Mouse (Mus musculus) CH12.LX (cell line): ENCODE measurements around the gene Cyp2c69. TPM values are rescaled to one million over a fixed set of nuclear protein-coding genes. Genes with fewer than 3 reads are reported as not detected.
"Not testable (repeated sequence)": the region's sequence is repeated elsewhere in the genome, so short reads cannot be mapped to it uniquely, and the experiment has no call there.

Source experiments
- DNase-seq: peaks from one replicate; pipeline ENCODE4 v3.0.0-alpha.2; 2013; ENCODE audit errors: extremely low read depth
- H3K27ac ChIP-seq: 2 replicates; pipeline ENCODE4 v1.5.1; 2012; ENCODE audit warnings: low read depth, mild to moderate bottlenecking, control low read depth, moderate library complexity; ENCODE audit not compliant: insufficient read depth
- H3K27me3 ChIP-seq: replicated peaks from 2 replicates; pipeline ENCODE3; 2012; ENCODE audit warnings: inconsistent platforms
- H3K36me3 ChIP-seq, 2 experiments: replicated peaks in 1 of 2; 2 replicates each; pipeline versions ENCODE3 to v1.6.1; 2012; ENCODE audit warnings: inconsistent platforms in 1 of 2, low read length in 1 of 2, mild to moderate bottlenecking in 1 of 2, mixed read lengths in 1 of 2, moderate library complexity in 1 of 2; ENCODE audit not compliant: control insufficient read depth in 1 of 2, insufficient read depth in 1 of 2
- H3K4me1 ChIP-seq, 2 experiments: 2 replicates each; pipeline ENCODE4 v1.6.1; 2012; ENCODE audit warnings: inconsistent platforms in 1 of 2, moderate library complexity in 1 of 2; ENCODE audit not compliant: insufficient read depth in 2 of 2, control insufficient read depth in 1 of 2
- H3K4me2 ChIP-seq: 2 replicates; pipeline ENCODE4 v1.6.1; 2012; ENCODE audit warnings: low read depth, mild to moderate bottlenecking, control low read depth; ENCODE audit not compliant: poor library complexity, insufficient read depth, severe bottlenecking
- H3K4me3 ChIP-seq, 3 experiments: fragments of 150-350 bp in 1 of 3; sonication (generic) in 1 of 3; replicated peaks in 1 of 3; 2 replicates each; pipeline versions ENCODE3 to v1.5.1; 2011 to 2012; ENCODE audit warnings: low read depth in 2 of 3, low read length in 2 of 3, mild to moderate bottlenecking in 2 of 3, moderate library complexity in 2 of 3, control low read depth in 1 of 3, improper control_type of control experiment in 1 of 3, inconsistent platforms in 1 of 3, mixed read lengths in 1 of 3; ENCODE audit not compliant: poor library complexity in 1 of 3
- H3K79me2 ChIP-seq: replicated peaks from 2 replicates; pipeline ENCODE4 v1.6.1; 2012; ENCODE audit warnings: mild to moderate bottlenecking, moderate library complexity; ENCODE audit not compliant: control insufficient read depth, poor library complexity, insufficient read depth, severe bottlenecking; ENCODE audit errors: extremely low read depth
- H3K9ac ChIP-seq: 2 replicates; pipeline ENCODE4 v1.6.1; 2012; ENCODE audit warnings: low read depth, mild to moderate bottlenecking, control low read depth, moderate library complexity; ENCODE audit not compliant: insufficient read depth
- H3K9me3 ChIP-seq: replicated peaks from 2 replicates; pipeline ENCODE3; 2012; ENCODE audit warnings: low read length, inconsistent platforms, mixed read lengths
- CHD1 ChIP-seq: IDR thresholded peaks from 2 replicates; pipeline ENCODE4 v1.6.1; 2012; ENCODE audit warnings: low read depth, low read length, improper control_type of control experiment, inconsistent platforms
- CTCF ChIP-seq, 2 experiments: IDR thresholded peaks in 1 of 2; conservative IDR thresholded peaks in 1 of 2; 2 replicates each; pipeline ENCODE4 v1.5.1; 2011 to 2012; ENCODE audit warnings: low read depth in 2 of 2, low read length in 2 of 2, improper control_type of control experiment in 1 of 2, inconsistent platforms in 1 of 2, mild to moderate bottlenecking in 1 of 2, moderate library complexity in 1 of 2
- ELF1 ChIP-seq: IDR thresholded peaks from 2 replicates; pipeline ENCODE4 v1.6.1; 2014; ENCODE audit warnings: low read depth, mild to moderate bottlenecking, inconsistent platforms, low read length, improper control_type of control experiment
- MXI1 ChIP-seq: IDR thresholded peaks from 2 replicates; pipeline ENCODE4 v1.6.1; 2011; ENCODE audit warnings: mild to moderate bottlenecking, low read depth, low read length, improper control_type of control experiment
- MYC ChIP-seq: IDR thresholded peaks from 2 replicates; pipeline ENCODE4 v1.6.1; 2011; ENCODE audit warnings: low read depth, mild to moderate bottlenecking, improper control_type of control experiment, low read length
- NELFE ChIP-seq: IDR thresholded peaks from 2 replicates; pipeline ENCODE4 v1.6.1; 2011; ENCODE audit warnings: low read depth, low read length, improper control_type of control experiment
- RAD21 ChIP-seq: IDR thresholded peaks from 2 replicates; pipeline ENCODE4 v1.6.1; 2011; ENCODE audit warnings: low read depth, mild to moderate bottlenecking, low read length, improper control_type of control experiment, moderate library complexity
- SMC3 ChIP-seq: IDR thresholded peaks from 2 replicates; pipeline ENCODE4 v1.6.1; 2011; ENCODE audit warnings: low read depth, low read length, improper control_type of control experiment
- TCF12 ChIP-seq: IDR thresholded peaks from 2 replicates; pipeline ENCODE4 v1.6.1; 2014; ENCODE audit warnings: low read depth, mild to moderate bottlenecking, inconsistent platforms, low read length, improper control_type of control experiment
- USF1 ChIP-seq: IDR thresholded peaks from 2 replicates; pipeline ENCODE4 v1.6.1; 2014; ENCODE audit warnings: low read depth, mild to moderate bottlenecking, inconsistent platforms, low read length, improper control_type of control experiment
- ZKSCAN1 ChIP-seq: IDR thresholded peaks from 2 replicates; pipeline ENCODE4 v1.6.1; 2012; ENCODE audit warnings: low read depth, inconsistent platforms, low read length, improper control_type of control experiment, borderline replicate concordance
- ZMIZ1 ChIP-seq: IDR thresholded peaks from 2 replicates; pipeline ENCODE4 v1.6.1; 2012; ENCODE audit warnings: low read depth, mild to moderate bottlenecking, inconsistent platforms, low read length, improper control_type of control experiment
- ZNF384 ChIP-seq: IDR thresholded peaks from 2 replicates; pipeline ENCODE4 v1.6.1; 2012; ENCODE audit warnings: low read depth, low read length, improper control_type of control experiment, inconsistent platforms
- dilution Hi-C: fragments of 300-500 bp; cut with MboI; formaldehyde crosslinking; loops from 2 replicates; pipeline ENCODE4 v1.14.3; 2020; ENCODE audit warnings: low sequenced_read_pairs; ENCODE audit not compliant: extremely low pct_unique_long_range_greater_than_20kb, extremely low pct_ligation_motif_present
- in situ Hi-C: fragments of 300-500 bp; cut with MboI; formaldehyde crosslinking; loops from 3 replicates; pipeline ENCODE4 v1.14.3; 2019; ENCODE audit warnings: low sequenced_read_pairs, low pct_ligation_motif_present, low pct_unique_long_range_greater_than_20kb, mixed read lengths
- polyA plus RNA-seq: library from polyadenylated mRNA; unstranded; fragments of >175 nt; gene quantifications from 2 replicates; pipeline ENCODE4 v1.2.1, GENCODE M21; 2012; ENCODE audit warnings: low read depth; ENCODE audit not compliant: insufficient read length
- total RNA-seq, 2 experiments: library from RNA; depleted of rRNA; stranded (reverse); fragments of 300-350 nt in 1 of 2; fragments of >200 nt in 1 of 2; gene quantifications; 2 replicates each; pipeline ENCODE4 v1.2.3; 2012 to 2014

Gene Cyp2c69
- not detected in 2 replicates for total RNA-seq (2012; rRNA removed)
- not detected in 2 replicates for total RNA-seq (2014; rRNA removed)
- not detected in 2 replicates for polyA plus RNA-seq

GRCm38 (mm10) chr19:39886699-39887098 lies at the start of gene Cyp2c69:
TSS of gene Cyp2c69 (minus strand) at chr19:39886799.
- H3K36me3 ChIP-seq, H3K79me2 ChIP-seq, in situ Hi-C loops, H3K4me2 ChIP-seq, H3K4me3 ChIP-seq, dilution Hi-C loops, H3K4me1 ChIP-seq, H3K9ac ChIP-seq, H3K27me3 ChIP-seq, DNase-seq, H3K9me3 ChIP-seq, H3K27ac ChIP-seq: not testable (repeated sequence)

DNA sequence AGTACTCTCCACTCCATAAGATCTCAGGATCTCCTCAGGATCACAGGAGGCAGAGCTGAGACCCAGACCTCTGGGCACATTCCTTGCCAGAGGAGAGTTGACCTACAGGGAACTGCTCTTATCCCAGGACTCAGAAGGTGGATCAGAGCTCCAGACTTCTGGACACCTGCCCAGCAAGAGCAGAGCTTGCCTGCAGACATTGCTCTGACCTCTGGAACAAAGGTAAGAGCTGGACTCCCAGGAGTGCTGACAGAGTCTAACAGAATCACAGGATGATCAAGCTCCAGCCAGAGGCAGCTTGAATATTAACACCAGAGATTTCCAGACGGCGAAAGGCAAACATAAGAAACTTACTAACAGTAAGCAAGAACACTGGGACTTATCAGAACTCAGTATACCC lies 48.8 kb upstream of the Cyp2c69 start:
- Histone ChIP-seq H3K4me3 (no peak overlapping the region), H3K9ac (no peak overlapping the region), H3K27ac (no peak overlapping the region), H3K36me3 (no peaks in the 10 kb centered on the region), H3K4me2 (no peak overlapping the region), H3K4me1 (no peaks in the 10 kb centered on the region), H3K79me2 (no peaks in the 10 kb centered on the region), H3K27me3 (no peaks in the 10 kb centered on the region), H3K9me3 (no peaks in the 10 kb centered on the region)
- in situ Hi-C loops, result no loop called here
- dilution Hi-C loops, result no loop called here
- TF ChIP-seq CHD1 (no peak), ZKSCAN1 (no peak)
- DNase-seq, result no peak

DNA sequence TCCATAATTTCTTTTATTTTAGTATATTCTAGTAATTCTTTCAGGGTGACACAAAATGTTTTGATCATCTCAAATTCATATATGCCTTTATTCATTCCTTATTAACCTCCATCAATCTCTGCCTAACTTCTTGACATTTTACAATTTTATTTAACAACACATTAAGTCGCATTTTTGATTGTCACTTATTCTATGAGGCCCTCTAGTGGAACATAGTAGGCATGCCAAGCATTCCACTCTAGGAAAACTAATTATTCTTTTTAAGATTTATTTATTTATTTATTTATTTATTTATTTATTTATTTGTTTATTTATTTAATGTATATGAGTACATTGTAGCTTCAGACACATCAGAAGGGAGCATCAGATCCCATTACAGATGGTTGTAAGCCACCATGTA lies 43.4 kb upstream of the Cyp2c69 start:
- in situ Hi-C loops, result no loop called here

DNA sequence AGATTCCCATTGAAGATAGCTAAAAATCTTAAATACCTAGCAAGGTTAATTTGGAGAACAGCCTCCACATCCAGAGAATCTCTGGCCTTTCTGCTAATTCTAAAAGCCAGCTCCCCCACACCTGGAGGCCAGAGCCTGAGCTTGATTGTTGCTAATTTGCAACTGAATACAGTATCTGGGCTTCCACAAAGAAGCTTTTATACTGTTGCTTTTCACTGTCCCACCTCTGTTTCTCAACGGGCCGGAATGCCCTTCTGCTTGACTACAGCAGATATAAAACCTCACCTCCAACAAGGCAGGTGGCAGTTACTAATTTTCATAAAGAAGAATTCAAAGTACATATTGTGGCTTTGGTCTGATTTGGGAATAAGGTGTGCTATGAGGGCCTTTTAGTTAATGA lies 15.1 kb upstream of the Cyp2c69 start:
- no peak for TF ChIP-seq MXI1
- TF ChIP-seq CTCF (conservative IDR thresholded peaks at IDR 0.05 in 1 of 2, IDR thresholded peaks at IDR 0.05 in 1 of 2; ENCODE audit: low read depth in 2 of 2, low read length in 2 of 2), result no peak
- TF ChIP-seq NELFE, result no peak
- Histone ChIP-seq H3K9ac (no peak overlapping the region), H3K9me3 (no peaks in the 10 kb centered on the region), H3K4me2 (no peak overlapping the region), H3K4me3 (no peak overlapping the region), H3K36me3 (no peaks in the 10 kb centered on the region), H3K4me1 (no peaks in the 10 kb centered on the region), H3K79me2 (no peaks in the 10 kb centered on the region), H3K27ac (no peak overlapping the region), H3K27me3 (no peaks in the 10 kb centered on the region)
- dilution Hi-C loops, result no loop called here
- no peak for DNase-seq
- in situ Hi-C loops, result no loop called here

More for the DNA sequence above, 43.4 kb upstream of the Cyp2c69 start:
- Histone ChIP-seq H3K27ac (no peak overlapping the region), H3K4me2 (no peak overlapping the region), H3K79me2 (no peaks in the 10 kb centered on the region), H3K4me3 (no peak overlapping the region), H3K4me1 (no peaks in the 10 kb centered on the region), H3K27me3 (no peaks in the 10 kb centered on the region), H3K9ac (no peak overlapping the region), H3K9me3 (no peaks in the 10 kb centered on the region)
- peak; percentile 2 for DNase-seq
- dilution Hi-C loops, result no loop called here
- peak; percentile 49 for TF ChIP-seq RAD21
- no peak for TF ChIP-seq ZMIZ1
- no peak for TF ChIP-seq CHD1
- no peak for TF ChIP-seq MYC
- TF ChIP-seq CTCF (conservative IDR thresholded peaks at IDR 0.05 in 1 of 2, IDR thresholded peaks at IDR 0.05 in 1 of 2; ENCODE audit: low read depth in 2 of 2, low read length in 2 of 2), result peak in 1 of 2 experiments; percentile 45; a peak in 2 of 4 replicates
- no peak for TF ChIP-seq TCF12
- 0 out of 2 replicates have a peak, but pooled peaks have one; percentile 19 for TF ChIP-seq SMC3
- no peak for TF ChIP-seq ELF1
- TF ChIP-seq USF1, result no peak
- TF ChIP-seq ZNF384, result no peak
- TF ChIP-seq, all 38 proteins: peak for 3
- H3K36me3 ChIP-seq, result no peaks in the 10 kb centered on the region

- H3K4me3 ChIP-seq, DNase-seq, H3K27me3 ChIP-seq, H3K79me2 ChIP-seq, H3K36me3 ChIP-seq, dilution Hi-C loops, in situ Hi-C loops, H3K9ac ChIP-seq, H3K4me1 ChIP-seq, H3K4me2 ChIP-seq, H3K9me3 ChIP-seq, H3K27ac ChIP-seq: not testable (repeated sequence)
These were observed 3.5 kb upstream of the Cyp2c69 start for GRCm38 (mm10) chr19:39890079-39890478.
